Mouse (Mus musculus) E14TG2a.4 (cell line): ENCODE results near the gene Ntrk3.

Source experiments
- H3K27me3 ChIP-seq: 2 replicates; pipeline ENCODE4 v1.6.1; 2014; ENCODE audit warnings: low read length, control low read depth; ENCODE audit not compliant: insufficient read depth
- H3K36me3 ChIP-seq: 2 replicates; pipeline ENCODE4 v1.6.1; 2014; ENCODE audit warnings: low read length, control low read depth; ENCODE audit not compliant: insufficient read depth
- H3K4me1 ChIP-seq: replicated peaks from 2 replicates; pipeline ENCODE4 v1.6.1; 2014; ENCODE audit warnings: low read depth, low read length, control low read depth
- H3K4me3 ChIP-seq: replicated peaks from 2 replicates; pipeline ENCODE4 v1.5.1; 2014; ENCODE audit warnings: mild to moderate bottlenecking, low read length
- H3K9me3 ChIP-seq: 2 replicates; pipeline ENCODE4 v1.6.1; 2014; ENCODE audit warnings: low read length, control low read depth
- CTCF ChIP-seq: conservative IDR thresholded peaks from 2 replicates; pipeline ENCODE4 v1.5.1; 2014; ENCODE audit warnings: low read length
- NANOG ChIP-seq: IDR thresholded peaks from 2 replicates; pipeline ENCODE4 v1.6.1; 2014; ENCODE audit warnings: borderline replicate concordance, low read length, mixed read lengths
- POU5F1 ChIP-seq: IDR thresholded peaks from 2 replicates; pipeline ENCODE4 v1.6.1; 2014; ENCODE audit warnings: low read length, borderline replicate concordance

The Ntrk3 gene

DNA sequence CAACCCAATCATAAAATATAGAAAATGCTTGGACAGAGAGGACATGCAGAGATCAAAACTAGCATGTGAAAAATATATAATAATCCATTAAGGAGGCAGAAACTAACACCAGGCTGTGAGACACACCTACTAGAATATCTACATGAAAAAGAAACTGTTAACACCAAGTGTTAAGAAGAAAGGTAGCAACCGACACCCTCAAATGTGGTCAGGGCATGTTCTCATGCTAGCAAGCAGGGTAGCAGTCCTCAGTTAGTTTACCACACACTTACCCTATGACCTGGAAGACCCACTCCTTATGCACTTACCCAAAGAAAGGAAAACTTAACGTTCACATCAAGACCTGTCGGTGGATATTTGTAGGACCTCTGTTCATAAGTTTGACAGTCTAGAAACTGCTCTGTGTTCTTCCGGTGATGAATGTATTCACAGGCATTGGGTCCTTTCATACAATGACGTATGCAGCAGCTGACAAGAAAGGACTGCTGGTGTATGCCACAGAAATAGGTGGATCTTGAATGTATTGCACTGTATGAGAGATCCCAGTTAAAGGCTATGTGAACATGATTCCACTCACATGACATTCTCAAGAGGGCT is at the start of gene Ntrk3:
Gene Ntrk3 (minus strand): TSS at position 399 of the 597 bp plus-strand sequence.
- no peak within 1 kb of the TSS for H3K4me3 ChIP-seq
- no peaks in the 10 kb centered on the region for H3K9me3 ChIP-seq
- H3K4me1 ChIP-seq: no peaks in the 10 kb centered on the region
- no peaks in the 10 kb centered on the region for H3K27me3 ChIP-seq
- TF ChIP-seq POU5F1 (no peak), CTCF (no peak)
- H3K36me3 ChIP-seq: no peaks in the 10 kb centered on the region

DNA sequence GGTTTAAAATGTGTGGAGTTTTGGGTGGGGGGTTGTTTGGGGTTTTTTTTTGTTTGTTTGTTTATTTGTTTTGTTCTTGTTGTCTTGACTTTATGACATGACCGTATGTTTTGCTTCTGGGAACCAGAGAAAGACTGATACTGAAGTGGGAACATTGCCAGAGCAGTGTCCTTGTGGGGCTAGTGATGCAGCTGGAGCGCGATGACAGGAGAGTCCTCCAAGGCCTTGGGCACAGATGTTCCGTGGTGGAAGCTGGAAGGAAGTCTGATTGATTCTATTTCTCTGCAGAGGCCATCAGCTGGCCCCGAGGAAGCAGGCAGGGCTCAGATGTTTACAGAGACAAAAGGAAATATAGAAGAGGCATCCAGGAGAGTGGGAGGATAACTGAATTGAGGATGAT is 48.1 kb upstream of the Ntrk3 start:
- Histone ChIP-seq H3K4me1 (peaks cover 25% of the 10 kb centered on the region), H3K27me3 (no peaks in the 10 kb centered on the region), H3K9me3 (no peaks in the 10 kb centered on the region), H3K4me3 (no peak overlapping the region), H3K36me3 (peaks cover 69% of the 10 kb centered on the region)
- no peak for TF ChIP-seq NANOG
- no peak for TF ChIP-seq CTCF
- no peak for TF ChIP-seq POU5F1

DNA sequence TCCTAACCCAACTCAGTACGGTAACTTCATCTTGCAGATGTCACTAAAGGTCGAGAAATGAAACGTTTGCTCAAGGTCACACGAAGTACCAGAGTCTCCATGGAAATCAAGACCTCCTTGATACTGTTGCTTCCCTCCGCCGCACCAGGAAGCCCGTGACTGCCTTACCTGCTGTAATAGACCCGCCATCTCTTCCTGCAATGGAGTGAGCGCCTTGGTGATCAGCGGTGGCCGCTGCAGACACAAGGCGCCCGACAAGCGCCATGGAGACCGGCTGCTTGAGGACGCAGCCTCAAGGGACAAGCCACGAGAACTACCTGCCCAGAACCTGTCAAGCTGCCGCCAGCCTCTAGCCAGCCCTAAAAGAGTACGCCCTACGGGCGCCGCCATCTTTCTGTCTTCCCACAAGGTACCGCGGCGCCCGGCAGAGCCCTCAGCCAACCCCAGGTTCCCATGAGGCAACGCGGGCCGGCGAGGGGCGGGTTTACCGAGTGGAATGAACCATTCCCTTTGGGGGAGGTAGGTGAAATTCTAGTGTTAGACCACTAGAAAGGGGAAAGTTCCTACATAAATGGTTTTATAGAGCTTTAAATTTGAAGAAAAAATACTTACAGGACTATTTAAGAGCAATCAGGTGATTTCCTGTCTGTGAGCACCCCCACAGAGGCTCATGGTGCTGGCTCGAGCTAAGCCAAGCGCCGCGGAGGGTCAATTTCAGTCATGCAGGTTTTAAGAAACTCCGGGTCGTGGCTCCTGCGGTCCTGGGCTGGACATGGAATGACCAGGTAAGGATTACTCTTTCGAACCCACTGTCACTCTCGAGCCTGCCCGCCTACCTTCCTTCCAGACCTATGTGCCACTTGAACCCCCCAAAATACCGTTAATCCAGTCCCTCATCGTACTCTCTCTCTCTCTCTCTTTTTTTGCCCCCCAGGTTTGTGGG is 45.1 kb upstream of the Ntrk3 start, which contains the start of the genes Mrps11 and Mrpl46:
Gene Mrps11 (plus strand): TSS at position 481 of the 943 bp plus-strand sequence.
Gene Mrpl46 (minus strand): TSS at position 893 of the 943 bp plus-strand sequence.
- H3K9me3 ChIP-seq: no peaks in the 10 kb centered on the region
- H3K4me1 ChIP-seq: peaks cover 18% of the 10 kb centered on the region
- peaks cover 69% of the 10 kb centered on the region for H3K36me3 ChIP-seq
- TF ChIP-seq POU5F1 (no peak), CTCF (no peak), NANOG (no peak)
- peak within 1 kb of the TSS; percentile 96 for H3K4me3 ChIP-seq
- no peaks in the 10 kb centered on the region for H3K27me3 ChIP-seq

DNA sequence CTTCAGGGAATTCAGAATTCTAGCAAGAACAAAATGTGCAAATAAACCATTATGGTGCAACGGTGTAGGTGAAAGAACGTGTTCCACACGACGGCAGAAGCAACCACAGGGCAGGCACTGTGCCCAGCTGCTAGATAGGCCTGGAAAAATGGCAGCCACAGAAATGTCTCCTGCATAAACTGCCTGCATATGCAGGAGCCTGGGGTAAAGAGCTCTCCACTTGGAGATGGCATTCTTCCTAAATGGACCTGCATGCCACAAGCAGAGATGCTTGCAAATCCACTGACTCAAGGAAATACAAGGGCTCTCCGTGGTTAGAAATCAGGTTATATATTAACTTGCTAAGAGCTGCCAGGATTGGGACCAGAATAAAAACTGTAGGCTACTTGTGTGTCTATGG is 40.9 kb upstream of the Ntrk3 start:
- no peak overlapping the region for H3K4me3 ChIP-seq
- no peaks in the 10 kb centered on the region for H3K9me3 ChIP-seq
- no peaks in the 10 kb centered on the region for H3K27me3 ChIP-seq
- no peak for TF ChIP-seq POU5F1
- TF ChIP-seq CTCF: no peak
- TF ChIP-seq NANOG: no peak
- peaks cover 78% of the 10 kb centered on the region for H3K36me3 ChIP-seq
- H3K4me1 ChIP-seq: peaks cover 17% of the 10 kb centered on the region

DNA sequence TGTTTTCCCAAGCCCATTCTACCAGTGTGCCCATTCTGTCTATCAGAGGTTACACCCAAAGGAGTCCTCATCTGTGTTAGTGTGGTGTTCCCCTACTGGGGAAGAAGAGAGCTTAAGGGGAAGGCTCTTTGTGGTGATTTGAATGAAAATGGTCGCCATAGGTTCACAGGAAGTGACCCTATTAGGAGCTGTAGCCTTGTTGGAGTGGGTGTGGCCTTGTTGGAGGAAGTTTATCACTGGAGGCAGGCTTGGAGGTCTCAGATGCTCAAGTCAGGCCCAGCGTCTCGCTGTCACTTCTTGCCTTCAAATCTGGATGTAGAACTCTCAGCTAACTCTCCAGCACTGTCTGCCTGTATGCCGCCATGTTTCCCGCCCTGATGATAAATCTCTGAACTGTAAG is 33.1 kb upstream of the Ntrk3 start:
- Histone ChIP-seq H3K27me3 (peaks cover 9% of the 10 kb centered on the region; the same call in 1 of the 2 replicates), H3K4me3 (no peak overlapping the region), H3K4me1 (peaks cover 16% of the 10 kb centered on the region), H3K36me3 (peaks cover 36% of the 10 kb centered on the region), H3K9me3 (no peaks in the 10 kb centered on the region)
- TF ChIP-seq CTCF (no peak), POU5F1 (no peak), NANOG (no peak)

DNA sequence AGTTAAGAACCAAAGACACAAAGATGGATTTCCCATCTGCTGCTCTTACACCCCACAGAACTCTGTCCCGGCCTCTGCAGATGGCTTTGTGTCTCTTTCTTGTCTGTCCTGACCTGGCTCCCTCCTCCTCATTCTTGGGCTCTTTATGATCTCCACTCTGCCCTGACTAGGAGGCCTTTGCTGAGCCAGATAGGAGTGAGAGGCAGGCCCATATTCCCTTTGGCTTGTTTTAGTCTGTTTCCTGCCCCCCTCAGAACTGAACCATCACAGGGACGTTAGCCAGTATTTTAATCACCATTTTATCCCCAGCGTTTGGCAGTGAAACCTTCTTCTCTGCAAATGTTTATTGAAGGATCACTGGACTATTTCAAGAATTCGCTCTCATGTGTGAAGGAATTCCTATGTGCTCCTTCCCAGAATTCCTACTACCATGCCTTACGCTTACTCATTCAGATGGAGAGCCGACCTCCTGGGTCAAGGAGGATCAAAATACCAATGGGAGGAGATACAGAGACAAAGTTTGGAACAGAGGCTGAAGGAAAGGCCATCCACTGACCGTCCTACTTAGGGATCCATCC is 31.4 kb upstream of the Ntrk3 start:
- Histone ChIP-seq H3K27me3 (peaks cover 21% of the 10 kb centered on the region), H3K4me1 (peaks cover 9% of the 10 kb centered on the region; the same call in 1 of the 2 replicates), H3K9me3 (no peaks in the 10 kb centered on the region), H3K4me3 (no peak overlapping the region), H3K36me3 (peaks cover 18% of the 10 kb centered on the region)
- TF ChIP-seq NANOG (no peak), CTCF (no peak), POU5F1 (no peak)

DNA sequence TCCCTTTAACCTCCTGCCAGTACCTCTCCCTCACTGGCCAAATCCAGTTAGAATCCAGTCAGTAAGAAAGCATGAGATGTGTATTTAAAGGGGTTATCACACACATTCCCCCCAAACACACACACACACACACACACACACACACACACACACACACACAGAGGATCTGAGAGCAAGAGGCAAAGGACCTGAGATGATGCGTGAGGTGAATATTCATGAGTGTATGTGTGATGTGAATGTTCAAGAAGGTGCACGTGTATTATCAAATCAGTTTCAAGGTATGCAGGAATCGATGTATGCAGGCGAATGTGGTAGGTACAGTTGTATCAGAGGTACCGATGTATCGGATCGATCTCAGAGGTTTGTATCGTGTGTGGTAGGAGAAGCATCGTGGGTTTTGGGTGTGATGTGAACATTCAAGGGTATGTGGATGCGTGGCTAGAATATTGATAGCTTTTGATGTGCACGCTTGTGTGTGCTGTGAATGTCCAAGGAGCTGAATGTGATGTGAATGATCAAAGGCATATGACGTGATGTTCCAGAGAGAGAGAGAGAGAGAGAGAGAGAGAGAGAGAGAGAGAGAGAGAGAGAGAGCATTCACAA is 30.2 kb upstream of the Ntrk3 start:
- H3K4me1 ChIP-seq: peaks cover 9% of the 10 kb centered on the region; the same call in 1 of the 2 replicates
- TF ChIP-seq POU5F1: no peak
- no peak for TF ChIP-seq CTCF
- no peak for TF ChIP-seq NANOG
- H3K4me3 ChIP-seq: no peak overlapping the region
- H3K36me3 ChIP-seq: peaks cover 7% of the 10 kb centered on the region
- H3K27me3 ChIP-seq: peaks cover 21% of the 10 kb centered on the region
- no peaks in the 10 kb centered on the region for H3K9me3 ChIP-seq

DNA sequence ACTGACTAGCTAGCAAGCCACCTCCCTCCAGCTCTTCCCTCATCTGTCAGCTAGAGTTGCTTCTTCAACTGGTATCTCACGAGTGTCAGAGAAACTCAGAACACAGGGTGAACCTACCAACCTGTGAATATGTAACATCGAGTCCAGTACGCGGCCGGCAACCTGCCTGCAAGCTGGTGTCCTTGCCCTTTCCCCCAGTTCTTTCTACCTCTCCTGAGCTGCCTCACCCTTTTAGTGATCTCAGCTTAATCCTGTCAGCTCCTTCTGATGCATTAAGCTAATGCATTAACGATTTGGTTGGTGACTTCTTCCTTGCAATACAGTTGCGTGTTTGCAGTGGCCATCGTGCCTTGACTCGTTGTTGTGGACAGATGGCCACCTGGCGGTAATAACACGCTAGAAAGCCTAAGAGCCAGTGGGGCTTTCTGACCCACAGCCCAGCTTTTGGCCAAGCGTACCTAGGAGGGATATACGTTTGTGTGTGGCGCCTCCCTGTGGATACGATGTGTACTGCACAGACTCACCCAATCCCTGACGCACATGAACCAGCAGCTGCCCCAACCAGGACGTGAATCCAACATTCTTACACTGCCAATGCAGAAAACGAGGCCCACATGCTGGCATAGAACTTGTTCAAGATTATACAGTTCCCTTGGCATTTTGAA is 28.3 kb upstream of the Ntrk3 start:
- TF ChIP-seq POU5F1 (no peak), CTCF (peak; percentile 85)
- Histone ChIP-seq H3K4me1 (peaks cover 7% of the 10 kb centered on the region; the same call in 1 of the 2 replicates), H3K36me3 (no peaks in the 10 kb centered on the region), H3K9me3 (no peaks in the 10 kb centered on the region), H3K4me3 (no peak overlapping the region), H3K27me3 (peaks cover 21% of the 10 kb centered on the region)
